8 mouse cellular contexts compared by ENCODE assay signal in genomic region chr9:96363581-96364140, GRCm38 (mm10). TPM values are rescaled to one million over a fixed set of nuclear protein-coding genes. Genes with fewer than 3 reads are reported as not detected.
DNase-seq lines count a peak whose midpoint lies in the region; ATAC-seq lines count a peak whose summit lies in the region.

No protein-coding gene starts in this region.

- H3K9me3 ChIP-seq in hindbrain, embryonic 13.5 days: no peaks in the 10 kb centered on the region

- H3K27me3 ChIP-seq in hindbrain, embryonic 13.5 days: no peaks in the 10 kb centered on the region

- ATAC-seq in hindbrain, embryonic 13.5 days (ENCODE audit: low FRiP score): peak; percentile 73

- H3K9ac ChIP-seq in hindbrain, embryonic 13.5 days: peak overlapping the region; percentile 96

- H3K36me3 ChIP-seq in hindbrain, embryonic 13.5 days: no peaks in the 10 kb centered on the region

- peak; percentile 62 for DNase-seq in R1 (ENCODE audit: low read depth, low spot score)
- peak; percentile 73 to 74 for DNase-seq in cerebellum, postnatal 14 days
- DNase-seq in frontal cortex, postnatal 25 days (ENCODE audit: low spot score in 2 of 2): peak; percentile 27 to 45
- peak; percentile 43 to 51 for DNase-seq in layer of hippocampus, postnatal 14 days (ENCODE audit: low spot score in 2 of 2)
- peak; percentile 79 for DNase-seq in lung, postnatal 10 days
- DNase-seq in ovary, postnatal 14 days (ENCODE audit: low spot score): peak; percentile 40
- peak; percentile 61 for DNase-seq in thymus, postnatal 14 days

- H3K4me3 ChIP-seq in hindbrain, embryonic 13.5 days: peak overlapping the region; percentile 89

- H3K4me2 ChIP-seq in hindbrain, embryonic 13.5 days: peak overlapping the region; percentile 74

- H3K4me1 ChIP-seq in hindbrain, embryonic 13.5 days (replicated peaks): peaks cover 29% of the 10 kb centered on the region

- H3K27ac ChIP-seq in hindbrain, embryonic 13.5 days: peak overlapping the region; percentile 94

- under 1% methylated on average over 37 of the region's 64 CpGs for WGBS in hindbrain, embryonic 13.5 days

RNA-seq across cellular contexts. Expression of gene Atp1b3, which starts 0.6 kb away (rescaled TPM):
- 176 and 187 TPM in 2 replicates for polyA plus RNA-seq in hindbrain, embryonic 13.5 days (2015; fragmentation: Nextera tagmentation; extraction: Ambion mirVana)
- 10 to 100 TPM; 85.4 to 85.6 TPM for total RNA-seq in layer of hippocampus, postnatal 14 days (2021)

Comparison
In these comparisons a context has a peak if more than half of its experiments do, and no peak if none do; other contexts are left out.
1. Peak in every context shown above with its lines: DNase-seq, ATAC-seq, H3K4me3 ChIP-seq and H3K27ac ChIP-seq.